Mouse (Mus musculus) induced T-regulatory cell, adult 2 months (primary cell): ENCODE measurements around the gene Gm49358.

ENCODE experiments used
- DNase-seq: peaks from one replicate; pipeline ENCODE4 v3.0.0-alpha.2; 2012; ENCODE audit warnings: low read depth

Gene Gm49358

GRCm38 (mm10) chr10:86778398-86779116 is 14.8 kb downstream of the Gm49358 start, which contains the start of gene Nt5dc3:
Gene Nt5dc3, plus strand, starts transcription at chr10:86779005.
- DNase-seq: peak; percentile 98

DNA sequence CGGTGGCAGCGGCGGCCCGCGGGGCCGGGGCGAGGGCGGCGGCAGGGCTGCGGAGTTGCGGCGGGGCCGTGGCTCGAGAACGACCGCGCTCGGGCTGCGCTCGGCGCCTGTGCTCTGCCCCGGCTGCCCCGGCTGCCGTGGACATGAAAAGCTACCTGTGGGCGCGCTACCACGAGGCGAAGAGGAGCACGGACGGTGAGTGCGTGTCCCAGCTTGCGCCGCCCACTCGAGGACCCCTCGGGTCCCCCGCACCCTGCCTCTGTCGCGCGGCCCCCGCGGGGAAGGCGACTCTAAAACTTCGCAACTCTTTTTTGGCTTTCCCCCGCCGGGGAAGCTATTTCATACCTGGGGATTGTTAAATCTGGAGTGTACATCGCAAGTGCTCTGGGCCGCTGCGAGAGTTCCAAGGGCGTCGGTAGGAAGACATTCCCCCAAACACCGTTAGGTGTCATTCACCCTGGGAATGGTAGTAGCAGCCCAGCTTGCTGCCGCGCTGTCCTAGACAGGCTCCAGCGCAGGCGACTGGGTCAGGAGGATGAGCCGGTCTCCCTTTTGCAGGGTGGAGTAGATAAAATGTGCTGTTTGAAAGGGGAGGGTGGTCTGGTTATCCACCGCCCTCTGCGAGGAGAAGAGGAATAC is 15.5 kb downstream of the Gm49358 start:
- peak; percentile 60 for DNase-seq

DNA sequence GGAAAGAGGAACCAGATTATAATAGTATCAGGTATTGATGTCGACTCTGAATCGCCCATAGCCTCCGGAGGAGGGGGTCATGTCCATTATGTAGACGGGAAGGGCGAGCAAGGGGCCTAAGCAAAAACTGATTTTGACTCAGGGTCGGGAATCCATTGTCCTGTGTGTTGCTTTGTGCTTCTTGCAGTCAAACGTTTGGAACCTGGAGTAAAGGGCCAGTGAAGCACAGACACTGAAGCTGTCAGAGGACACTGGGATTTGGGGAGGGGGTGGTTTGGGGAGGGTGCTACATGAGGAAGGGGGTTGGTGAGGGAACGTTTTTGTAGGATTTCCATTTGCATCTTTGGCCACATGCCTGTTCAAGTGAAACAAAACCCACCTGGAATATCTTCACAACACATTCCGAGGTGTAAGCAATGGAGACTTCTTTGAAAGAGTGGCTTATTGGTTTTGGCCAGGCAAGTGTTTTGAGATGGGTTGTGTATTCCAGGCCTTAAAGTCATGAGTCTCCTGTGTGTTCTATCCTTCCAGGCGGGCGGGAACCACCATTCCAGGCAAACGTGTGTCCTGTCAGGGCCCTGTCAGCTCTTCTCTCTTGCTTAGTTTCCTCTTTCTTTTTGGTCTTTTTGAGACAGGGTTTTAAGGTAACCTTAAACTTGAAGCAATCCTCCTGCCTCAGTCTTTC is 16.2 kb downstream of the Gm49358 start:
- DNase-seq: no peak

GRCm38 (mm10) chr10:86781641-86782040 is 17.9 kb downstream of the Gm49358 start:
- DNase-seq: no peak

GRCm38 (mm10) chr10:86782656-86783055 is 18.9 kb downstream of the Gm49358 start:
- DNase-seq: no peak

GRCm38 (mm10) chr10:86783561-86783960 is 19.8 kb downstream of the Gm49358 start:
- no peak for DNase-seq

GRCm38 (mm10) chr10:86784126-86784675 is 20.4 kb downstream of the Gm49358 start:
- no peak for DNase-seq

- DNase-seq: no peak
These were observed 21.6 kb downstream of the Gm49358 start for GRCm38 (mm10) chr10:86785396-86785795.

- no peak for DNase-seq
These were observed 22.3 kb downstream of the Gm49358 start for GRCm38 (mm10) chr10:86786083-86786482.

GRCm38 (mm10) chr10:86788193-86788592 is 24.4 kb downstream of the Gm49358 start:
- no peak for DNase-seq

DNA sequence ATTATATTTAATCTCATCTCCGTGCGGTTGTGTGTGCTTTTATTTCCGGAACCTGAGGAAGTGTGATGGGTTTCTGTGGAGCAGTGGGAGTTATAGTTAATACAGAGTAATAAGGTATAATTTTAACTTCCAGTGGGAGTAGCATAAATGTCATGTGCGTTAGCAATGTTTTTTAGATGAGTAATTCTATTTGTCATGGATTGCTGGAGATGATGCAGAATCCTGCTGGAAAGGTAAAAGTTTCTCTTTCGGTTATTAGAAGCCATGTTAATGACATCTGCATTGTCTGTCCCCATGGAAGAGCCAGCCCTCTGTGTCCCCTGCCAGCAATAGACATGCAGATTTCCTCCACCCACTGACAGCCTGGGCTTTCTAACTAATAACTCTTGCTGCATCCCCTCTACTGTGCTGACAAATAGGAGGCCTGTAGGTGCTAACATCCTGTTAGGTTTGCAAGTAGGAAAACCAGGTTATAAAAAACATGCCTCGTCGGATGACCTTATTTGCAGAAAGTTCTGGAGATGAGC is 25.4 kb downstream of the Gm49358 start:
- DNase-seq: no peak

- no peak for DNase-seq
These were observed 27.9 kb downstream of the Gm49358 start for GRCm38 (mm10) chr10:86791507-86792184.

DNA sequence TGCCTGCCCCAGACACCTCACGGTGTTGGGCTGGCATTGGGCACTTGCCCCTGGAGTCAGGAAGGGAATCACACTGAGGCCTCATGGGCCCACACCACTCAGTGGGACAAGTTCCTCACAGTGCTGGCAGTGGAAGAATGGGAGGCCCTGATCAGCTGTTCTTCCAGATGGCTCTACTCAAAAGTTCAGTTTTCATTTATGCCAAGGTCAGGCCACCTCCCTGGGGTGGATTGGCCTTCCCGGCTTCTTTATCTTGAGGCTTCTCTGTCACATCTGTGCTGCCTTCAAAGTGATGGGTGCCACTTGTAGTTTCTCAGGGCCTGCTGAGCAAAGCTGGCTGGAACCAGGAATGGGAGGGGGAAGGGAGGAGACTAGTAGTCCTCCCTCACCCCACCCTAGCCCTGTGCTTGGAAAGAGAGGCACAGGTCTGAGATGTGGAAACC is 29.8 kb downstream of the Gm49358 start:
- no peak for DNase-seq

DNA sequence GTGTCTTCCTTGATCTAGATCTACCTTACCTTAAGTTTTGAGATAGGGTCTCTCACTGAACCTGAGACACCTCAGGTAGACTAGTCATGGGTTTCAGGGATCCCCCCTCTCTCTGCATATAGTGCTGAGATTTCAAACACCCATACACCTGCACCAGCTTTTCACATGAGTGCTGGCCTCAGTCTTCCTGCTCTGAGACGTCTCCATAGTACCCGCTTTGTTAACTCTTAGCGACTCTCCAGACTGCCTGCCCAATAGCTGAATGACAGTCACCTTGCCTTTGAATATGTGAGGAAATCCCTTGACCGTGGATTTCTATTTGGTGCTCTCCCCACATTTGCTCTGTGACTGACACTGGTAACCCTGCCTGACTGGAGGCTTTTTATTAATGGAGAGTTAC is 30.4 kb downstream of the Gm49358 start:
- peak; percentile 8 for DNase-seq

- peak; percentile 21 for DNase-seq
These were observed 31.2 kb downstream of the Gm49358 start for GRCm38 (mm10) chr10:86794794-86795535.

- DNase-seq: no peak
These were observed 32.4 kb downstream of the Gm49358 start for GRCm38 (mm10) chr10:86796073-86796741.

GRCm38 (mm10) chr10:86807362-86807761 is 43.6 kb downstream of the Gm49358 start:
- DNase-seq: no peak

GRCm38 (mm10) chr10:86808013-86808758 is 44.4 kb downstream of the Gm49358 start:
- no peak for DNase-seq

DNA sequence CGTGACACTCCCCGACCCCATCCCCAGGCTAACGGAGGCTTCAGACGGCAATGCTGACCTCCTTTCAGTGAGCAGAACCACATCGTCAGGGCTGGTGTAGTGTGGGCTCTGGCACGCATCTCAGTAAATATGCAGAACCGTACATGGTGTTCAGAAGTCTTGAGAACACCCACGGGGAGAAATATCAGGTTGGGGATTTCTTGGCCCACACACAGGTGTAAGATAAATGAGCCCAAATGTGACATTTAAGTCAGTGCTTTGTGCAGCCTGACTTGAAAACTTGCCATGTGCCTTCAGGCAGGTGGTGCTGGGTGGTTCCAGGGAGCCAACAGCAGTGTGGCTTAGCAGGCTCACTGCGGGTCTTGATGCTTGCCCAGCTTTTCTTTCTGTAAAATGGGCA is 46.2 kb downstream of the Gm49358 start:
- no peak for DNase-seq

DNA sequence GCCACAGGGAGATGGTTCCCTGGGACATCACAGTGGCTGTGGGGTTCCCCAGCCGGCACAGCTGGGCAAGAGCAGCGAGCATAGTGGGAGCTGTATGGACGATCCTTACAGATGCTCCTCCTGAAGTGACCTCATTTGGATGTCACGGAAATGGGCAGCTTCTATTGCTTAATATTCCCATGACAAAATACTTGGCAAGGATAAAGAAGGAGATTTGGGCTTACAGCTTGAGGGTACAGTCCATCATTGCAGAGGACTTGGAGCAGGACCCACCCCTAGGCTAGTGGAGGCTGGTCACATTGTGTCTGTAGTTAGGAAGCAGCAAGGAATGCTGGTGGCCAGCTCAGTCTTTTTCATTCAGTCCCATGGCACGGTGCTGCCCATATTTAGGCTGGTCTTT is 46.8 kb downstream of the Gm49358 start:
- no peak for DNase-seq
